Mouse (Mus musculus) telencephalon, adult 2 months (tissue): ENCODE measurements around the gene Lrmda.

Experiments
- DNase-seq: peaks from one replicate; pipeline ENCODE4 v3.0.0-alpha.2; 2011; ENCODE audit warnings: low read depth, low spot score

The Lrmda gene

DNA sequence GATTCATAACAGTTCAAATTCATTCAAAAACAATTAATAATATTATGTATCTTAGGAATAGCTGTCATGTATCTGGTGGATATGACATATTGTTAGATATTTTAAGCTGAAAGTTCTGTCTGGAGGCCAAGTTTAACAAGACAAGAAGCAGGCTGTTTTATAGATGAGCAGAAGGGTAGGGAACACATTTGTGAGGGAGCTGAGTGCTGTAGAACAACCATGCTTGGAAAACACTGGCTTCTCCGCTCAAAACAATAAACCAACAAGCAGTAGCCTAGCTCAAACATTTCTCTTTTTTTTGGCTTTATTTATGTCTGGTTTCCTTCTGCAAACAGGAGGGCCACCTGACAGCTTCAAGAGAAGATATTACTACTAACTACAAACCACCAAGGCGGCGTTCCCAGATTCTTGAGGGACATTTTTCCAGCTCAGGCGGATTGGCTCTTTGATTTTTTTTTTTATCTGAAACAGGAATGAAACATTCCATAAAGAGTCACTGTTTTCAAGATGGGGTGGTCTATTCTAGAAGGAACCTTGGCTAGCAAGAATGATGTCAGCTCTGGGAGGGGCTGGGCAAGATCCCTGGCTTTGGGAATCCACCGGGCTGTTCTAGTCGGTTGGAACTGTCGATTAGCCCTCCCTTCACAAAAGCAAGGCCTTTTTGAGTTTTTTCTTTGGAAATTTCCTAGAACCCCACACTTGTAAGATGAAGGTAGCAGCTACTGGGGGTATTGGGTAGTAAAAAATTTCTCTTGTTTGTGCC is 304.2 kb downstream of the Lrmda start:
- peak; percentile 32 for DNase-seq

DNA sequence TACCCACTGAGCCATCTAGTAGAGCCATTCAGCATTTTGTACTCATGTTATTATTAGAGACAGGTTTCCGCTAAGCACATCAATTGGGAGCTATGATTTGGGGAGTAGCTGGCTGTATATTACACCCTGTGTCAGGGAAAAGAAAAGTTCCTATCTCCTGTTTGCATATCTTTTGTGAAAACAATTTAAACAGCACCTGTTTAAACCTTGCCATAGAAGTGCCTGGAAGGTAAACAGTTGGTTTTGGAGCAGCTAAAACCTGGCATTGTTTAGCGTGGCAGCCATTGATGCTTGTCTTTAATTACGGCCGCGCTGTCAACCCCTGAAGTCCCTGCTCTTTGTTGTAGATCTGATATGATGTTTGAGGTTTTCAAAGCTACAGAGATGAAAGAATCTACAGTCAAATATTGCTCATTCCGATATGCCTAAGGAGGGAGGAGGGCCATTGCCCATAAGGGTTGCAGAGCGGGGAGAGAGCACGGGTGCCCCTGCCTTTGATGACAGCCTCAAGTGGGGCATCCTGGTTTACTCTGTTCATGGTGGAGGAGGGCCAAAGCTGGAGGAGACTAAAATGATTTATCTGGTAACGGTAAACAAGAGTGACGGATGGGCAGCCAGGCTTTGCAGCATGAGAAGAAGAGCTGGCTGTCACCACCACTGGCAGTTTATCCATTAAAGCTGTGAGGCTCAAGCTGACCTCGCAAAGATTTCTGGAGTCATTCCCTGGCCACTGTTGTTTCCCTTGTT is 306.9 kb downstream of the Lrmda start:
- no peak for DNase-seq

DNA sequence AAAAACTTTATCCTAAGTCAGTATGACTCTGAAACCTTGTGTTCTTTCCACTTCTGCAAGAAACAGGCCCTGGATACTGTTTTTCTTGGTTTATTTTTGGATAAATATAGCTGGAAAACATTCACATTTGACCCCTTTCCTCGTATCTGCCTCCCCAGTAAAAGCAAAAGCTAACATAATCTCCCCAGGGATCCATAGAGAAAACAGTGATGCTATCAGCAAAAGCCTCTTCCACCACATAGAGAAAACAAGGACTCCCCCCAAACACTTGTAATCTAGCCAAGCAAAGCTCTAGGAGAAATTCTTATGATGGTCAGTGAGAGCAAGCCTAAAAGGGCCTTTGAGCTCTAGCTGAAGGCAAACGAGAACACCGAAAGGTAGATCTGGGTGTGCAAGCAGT is 309.7 kb downstream of the Lrmda start:
- no peak for DNase-seq

- DNase-seq, result no peak
Measured at GRCm38 (mm10) chr14:22335101-22335820, 315.7 kb downstream of the Lrmda start.

GRCm38 (mm10) chr14:22339176-22339575 is 319.7 kb downstream of the Lrmda start:
- DNase-seq, result peak; percentile 52

- no peak for DNase-seq
Measured at GRCm38 (mm10) chr14:22343357-22343756, 323.8 kb downstream of the Lrmda start.

GRCm38 (mm10) chr14:22345248-22345647 is 325.7 kb downstream of the Lrmda start:
- no peak for DNase-seq

DNA sequence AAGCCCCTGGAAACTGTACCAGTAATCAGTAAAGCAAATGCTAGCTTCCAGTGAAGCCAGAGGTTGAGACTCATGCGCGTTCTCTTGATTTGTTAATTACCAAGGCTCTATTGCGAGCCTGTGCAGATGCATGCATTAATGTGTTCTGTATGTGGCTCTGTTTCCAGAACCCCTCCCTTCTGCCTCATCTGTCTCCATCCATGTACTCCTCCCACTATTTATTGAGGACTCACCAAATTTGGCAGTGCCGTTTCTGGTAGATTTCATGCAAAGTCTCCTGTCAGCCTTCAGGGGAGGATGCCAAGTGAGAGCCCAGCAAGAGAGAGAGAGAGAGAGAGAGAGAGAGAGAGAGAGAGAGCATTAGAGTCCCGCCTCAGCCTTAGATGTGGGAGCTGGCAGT is 334.1 kb downstream of the Lrmda start:
- DNase-seq, result no peak

GRCm38 (mm10) chr14:22354769-22355574 is 335.5 kb downstream of the Lrmda start:
- no peak for DNase-seq

- no peak for DNase-seq
Measured at GRCm38 (mm10) chr14:22357991-22358503, 338.5 kb downstream of the Lrmda start.

GRCm38 (mm10) chr14:22364010-22364748 is 344.7 kb downstream of the Lrmda start:
- DNase-seq, result peak; percentile 80

DNA sequence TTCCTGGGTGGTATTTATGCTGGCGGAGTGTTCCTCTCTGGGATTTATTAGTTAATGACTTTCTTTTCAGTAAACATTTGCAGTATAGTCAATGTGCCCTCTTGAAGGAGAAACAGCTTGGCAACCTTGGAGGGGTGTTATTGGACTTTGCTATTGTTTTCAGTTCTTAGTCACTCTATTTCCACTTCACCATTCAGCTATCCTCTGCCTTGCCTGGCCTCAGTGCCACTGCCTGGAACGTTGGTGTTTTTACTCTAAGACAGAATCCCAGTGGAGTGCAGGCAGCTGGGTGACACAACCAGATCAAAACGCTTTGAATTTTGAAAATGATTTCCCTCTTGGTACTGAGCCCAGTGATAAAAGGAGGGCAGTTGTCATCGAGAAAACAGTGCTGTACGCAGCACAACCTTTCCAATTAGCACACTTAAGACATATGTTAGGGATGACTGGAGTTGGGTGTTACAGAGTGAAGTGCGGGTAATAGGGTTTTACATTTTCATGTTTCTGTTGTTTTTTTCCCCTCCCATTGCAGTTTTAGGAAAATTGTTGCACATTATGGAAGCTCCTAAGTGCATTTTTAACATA is 345.4 kb downstream of the Lrmda start:
- DNase-seq, result no peak

GRCm38 (mm10) chr14:22367615-22368014 is 348.1 kb downstream of the Lrmda start:
- no peak for DNase-seq

GRCm38 (mm10) chr14:22371136-22371535 is 351.6 kb downstream of the Lrmda start:
- no peak for DNase-seq

DNA sequence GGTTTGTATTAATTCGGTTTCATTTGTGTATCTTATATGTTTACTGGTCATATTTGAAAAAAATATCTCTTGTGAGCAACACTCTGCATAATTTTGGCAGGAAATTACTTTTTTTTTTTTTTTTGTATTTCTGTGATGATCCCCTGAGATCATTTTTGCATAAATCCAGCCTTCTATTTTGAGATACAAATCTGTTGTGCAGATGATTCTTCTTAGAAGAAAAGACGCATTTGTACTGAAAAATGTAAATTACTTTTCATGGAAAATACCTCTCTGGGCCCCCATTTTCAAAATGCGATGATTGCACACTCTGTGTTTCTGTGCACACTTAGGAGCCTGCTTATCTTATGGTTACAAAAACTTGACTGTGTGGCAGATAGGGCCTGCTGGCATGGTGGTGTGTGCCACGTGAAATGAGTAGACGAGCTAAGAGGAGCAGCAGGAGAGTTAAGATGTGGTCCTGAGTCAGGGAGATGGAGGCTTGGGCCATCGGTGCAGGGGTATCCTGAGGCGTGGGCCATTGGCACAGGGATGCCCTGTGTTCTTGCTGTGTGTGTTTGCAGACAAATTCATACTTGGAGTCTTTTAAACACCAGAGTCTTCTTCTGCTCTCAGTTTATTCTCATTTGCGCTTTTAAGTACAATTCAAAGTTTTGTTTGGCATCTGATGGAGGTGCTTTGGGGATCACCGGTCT is 353.3 kb downstream of the Lrmda start:
- peak; percentile 29 for DNase-seq

GRCm38 (mm10) chr14:22373361-22373745 is 353.8 kb downstream of the Lrmda start:
- DNase-seq, result no peak

DNA sequence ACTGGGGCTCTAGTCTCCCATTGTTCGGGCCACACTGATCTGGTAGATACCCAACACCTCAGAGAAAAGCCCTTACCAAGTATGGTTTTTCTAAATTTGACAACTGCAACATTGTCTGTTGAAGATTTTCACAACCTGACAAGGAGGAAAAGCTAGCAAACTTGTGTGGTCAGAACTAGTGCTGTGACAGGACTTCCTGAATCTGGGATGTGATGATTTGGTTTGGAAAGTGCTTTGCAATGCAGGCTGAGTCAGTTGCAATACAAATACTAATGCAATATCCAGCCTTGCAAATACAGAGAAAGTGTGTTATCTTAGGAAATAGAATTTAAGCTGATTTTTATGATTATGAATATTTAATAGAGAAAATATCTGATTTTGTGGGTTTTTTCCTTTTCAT is 357.6 kb downstream of the Lrmda start:
- DNase-seq, result no peak

DNA sequence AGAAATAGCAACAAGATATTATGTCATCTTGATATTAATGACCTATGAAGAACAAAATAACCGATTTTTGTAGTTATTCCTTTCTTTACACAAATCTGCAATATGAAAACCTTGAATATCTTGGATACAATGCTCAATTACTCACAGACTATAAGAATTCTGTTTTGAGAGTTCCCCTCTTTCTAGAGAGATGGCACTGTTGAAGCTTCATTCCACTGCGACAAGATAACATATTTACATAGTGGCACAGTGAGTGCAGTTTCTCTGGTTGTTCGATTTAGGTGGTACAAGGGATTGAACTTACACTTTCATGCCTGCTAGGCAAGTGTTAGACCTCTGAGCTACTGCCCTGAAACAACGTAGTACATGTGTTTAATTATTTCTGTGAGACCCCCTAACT is 362.6 kb downstream of the Lrmda start:
- DNase-seq, result no peak

GRCm38 (mm10) chr14:22393616-22394015 is 374.1 kb downstream of the Lrmda start:
- DNase-seq, result no peak

DNA sequence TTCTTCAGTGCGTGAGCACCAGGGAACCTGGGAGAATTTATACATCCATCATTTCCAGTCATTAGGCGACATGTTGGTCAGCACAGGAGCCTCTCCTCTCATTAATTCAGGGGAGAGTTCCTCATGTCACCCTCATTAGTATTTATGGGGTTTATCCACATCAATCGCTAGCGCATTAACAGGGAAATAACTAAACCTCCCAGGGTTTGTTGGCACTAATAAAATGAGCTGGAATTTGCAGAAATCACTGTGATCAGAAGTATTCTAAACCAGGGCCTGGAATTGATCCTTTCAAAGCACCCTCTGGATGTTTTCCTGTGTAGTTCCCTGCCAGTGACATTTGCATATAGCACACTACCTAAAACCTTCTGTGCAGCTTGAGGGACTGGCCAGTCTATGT is 382.9 kb downstream of the Lrmda start:
- DNase-seq, result no peak
